Mouse (Mus musculus) ES-Bruce4 (cell line): ENCODE results near the gene Klhl26. TPM values are rescaled to one million over a fixed set of nuclear protein-coding genes. Genes with fewer than 3 reads are reported as not detected.
A peak's percentile ranks its signal among the peaks of the same experiment; 100 is the strongest.

Source experiments
- H3K27ac ChIP-seq: 2 replicates; pipeline ENCODE4 v1.5.1; 2012; ENCODE audit warnings: low read length, inconsistent platforms; ENCODE audit not compliant: insufficient read depth
- H3K27me3 ChIP-seq: 2 replicates; pipeline ENCODE4 v1.6.1; 2012; ENCODE audit warnings: mild to moderate bottlenecking, low read length, inconsistent platforms; ENCODE audit not compliant: control insufficient read depth, poor library complexity, insufficient read depth, severe bottlenecking
- H3K36me3 ChIP-seq: 2 replicates; pipeline ENCODE4 v1.6.1; 2012; ENCODE audit warnings: inconsistent platforms, mild to moderate bottlenecking, low read length, moderate library complexity; ENCODE audit not compliant: control insufficient read depth, poor library complexity, insufficient read depth, severe bottlenecking
- H3K4me1 ChIP-seq: one replicate; pipeline ENCODE4 v1.8.1; 2011; ENCODE audit warnings: low read length; ENCODE audit not compliant: control insufficient read depth, insufficient read depth
- H3K4me3 ChIP-seq: 2 replicates; pipeline ENCODE4 v1.5.1; 2011; ENCODE audit warnings: low read depth, mild to moderate bottlenecking, low read length
- H3K9ac ChIP-seq: 2 replicates; pipeline ENCODE4 v1.6.1; 2012; ENCODE audit warnings: low read depth, mild to moderate bottlenecking, inconsistent platforms; ENCODE audit not compliant: poor library complexity, severe bottlenecking
- H3K9me3 ChIP-seq: replicated peaks from 2 replicates; pipeline ENCODE4 v1.6.1; 2012; ENCODE audit warnings: mild to moderate bottlenecking, low read length, inconsistent platforms; ENCODE audit not compliant: control insufficient read depth, poor library complexity, insufficient read depth, severe bottlenecking
- CTCF ChIP-seq: IDR thresholded peaks from one replicate; pipeline ENCODE4 v1.8.1; 2011; ENCODE audit warnings: low read depth, low read length
- EP300 ChIP-seq: IDR thresholded peaks from 2 replicates; pipeline ENCODE4 v1.6.1; 2011; ENCODE audit warnings: low read depth, low read length; ENCODE audit not compliant: insufficient read depth
- POLR2A ChIP-seq: IDR thresholded peaks from one replicate; pipeline ENCODE4 v1.8.1; 2011; ENCODE audit warnings: low read length; ENCODE audit not compliant: insufficient read depth
- polyA plus RNA-seq: library from polyadenylated mRNA; stranded (reverse); fragments of >200 nt; gene quantifications from 2 replicates; pipeline ENCODE4 v1.2.4, GENCODE M21; 2011; ENCODE audit warnings: low read depth; ENCODE audit not compliant: missing spikeins, insufficient read depth, insufficient read length

The Klhl26 gene
- polyA plus RNA-seq, 1 experiment, result 27.4 TPM

DNA sequence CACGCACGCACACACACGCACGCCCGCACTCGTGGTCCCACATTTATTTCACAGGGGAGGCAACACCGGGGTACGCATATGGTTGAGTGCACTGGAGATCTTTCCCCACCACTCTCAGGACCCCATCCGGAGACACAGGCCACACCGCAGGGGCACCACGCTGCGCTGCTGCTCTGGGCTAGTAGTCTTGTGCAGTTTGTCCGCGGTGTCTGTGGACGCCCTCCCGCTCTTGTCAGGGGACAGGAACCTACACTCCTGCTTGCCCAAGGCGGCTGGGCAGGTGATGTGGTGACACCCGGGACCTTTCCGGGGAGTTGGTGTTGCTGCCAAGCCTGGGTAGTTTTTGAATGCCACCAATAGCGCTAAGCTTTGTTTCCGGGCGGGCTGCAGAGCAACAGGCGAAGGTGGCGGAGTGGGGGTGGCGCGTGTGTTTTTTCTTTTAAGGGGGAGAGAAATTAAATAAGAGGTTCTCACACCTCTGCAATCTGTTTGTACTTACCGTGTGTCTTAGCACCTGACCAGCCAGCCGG, 17.7 kb upstream of the Klhl26 start:
- no peak for TF ChIP-seq CTCF
- no peak for TF ChIP-seq POLR2A
- no peak for TF ChIP-seq EP300
- Histone ChIP-seq H3K9ac (no peak overlapping the region), H3K36me3 (no peaks in the 10 kb centered on the region), H3K4me3 (0 out of 2 replicates have a peak overlapping the region, but pooled peaks have one; percentile 7), H3K9me3 (no peaks in the 10 kb centered on the region), H3K27me3 (peaks cover 44% of the 10 kb centered on the region), H3K27ac (no peak overlapping the region), H3K4me1 (no peaks in the 10 kb centered on the region)

DNA sequence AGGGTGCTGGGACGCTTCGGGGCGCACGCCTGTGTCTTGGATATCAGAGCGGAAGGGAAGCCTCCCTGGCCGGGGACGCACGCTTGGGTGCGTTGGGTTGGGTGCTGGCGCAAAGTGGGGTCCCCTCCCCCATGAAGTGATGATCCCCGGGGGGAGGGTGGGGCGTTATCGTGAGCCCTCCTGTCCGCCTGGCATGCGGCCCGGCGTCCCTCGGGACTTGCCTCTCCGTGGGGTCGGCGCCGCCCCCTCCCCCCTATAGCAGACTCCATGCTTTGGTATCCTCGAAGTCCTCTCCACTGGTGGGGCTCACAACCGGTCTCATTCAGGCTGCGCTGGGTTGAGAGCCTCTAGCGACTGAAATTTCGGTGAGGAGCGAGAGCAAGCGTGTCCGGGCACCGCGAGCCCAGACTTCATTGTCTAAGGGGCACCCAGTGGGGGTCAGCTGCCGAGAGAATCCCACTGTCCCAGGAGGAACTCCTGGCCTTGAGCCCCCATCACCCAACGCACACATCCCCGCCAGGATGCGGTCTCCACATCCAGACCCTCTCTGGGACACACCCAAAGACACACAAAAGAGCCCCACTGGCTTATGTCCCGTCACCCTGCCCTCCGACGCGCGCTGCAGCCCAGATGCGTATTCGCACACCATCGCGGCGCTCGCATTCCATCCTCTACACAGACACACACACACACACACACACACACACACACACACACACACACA, 17.1 kb upstream of the Klhl26 start:
- no peak overlapping the region for H3K27ac ChIP-seq
- H3K27me3 ChIP-seq, result peaks cover 44% of the 10 kb centered on the region
- peaks cover 2% of the 10 kb centered on the region for H3K4me1 ChIP-seq

DNA sequence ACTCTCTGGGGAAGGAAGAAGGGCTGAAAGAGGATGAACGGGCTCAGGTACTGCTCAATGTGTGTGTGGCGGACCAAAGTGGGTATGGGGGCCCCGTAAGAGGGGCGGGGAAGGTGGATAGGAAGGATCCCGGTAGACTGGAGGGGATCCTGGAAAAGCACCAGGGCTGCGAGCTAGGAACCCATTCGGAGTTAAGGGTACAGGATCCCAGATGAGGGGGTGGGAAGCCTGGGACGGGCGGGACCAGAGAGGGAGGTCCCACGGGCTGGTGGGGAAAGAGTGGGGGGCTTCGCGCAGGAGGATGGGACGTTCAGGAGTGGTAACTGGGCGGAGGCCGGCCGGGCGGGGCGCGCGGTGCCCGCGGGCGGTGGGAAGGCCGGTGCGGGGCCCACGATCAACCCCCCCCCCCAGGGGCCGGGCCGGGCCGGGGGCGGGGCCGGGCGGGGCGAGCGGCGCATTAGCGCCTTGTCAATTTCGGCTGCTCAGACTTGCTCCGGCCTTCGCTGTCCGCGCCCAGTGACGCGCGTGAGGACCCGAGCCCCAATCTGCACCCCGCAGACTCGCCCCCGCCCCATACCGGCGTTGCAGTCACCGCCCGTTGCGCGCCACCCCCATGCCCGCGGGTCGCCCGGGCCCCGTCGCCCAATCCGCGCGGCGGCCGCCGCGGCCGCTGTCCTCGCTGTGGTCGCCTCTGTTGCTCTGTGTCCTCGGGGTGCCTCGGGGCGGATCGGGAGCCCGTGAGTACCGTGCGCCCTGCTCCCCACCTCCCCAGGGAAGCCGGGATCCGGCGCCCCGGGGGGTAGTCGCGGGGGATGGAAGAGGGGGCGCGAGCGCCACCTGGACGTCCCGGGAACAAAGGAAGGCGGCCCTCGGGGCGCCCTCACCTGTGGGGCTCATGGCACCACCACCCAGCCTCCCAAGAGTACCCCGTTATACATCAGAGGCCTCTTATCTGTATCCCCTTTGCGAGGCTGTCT, 16.2 kb upstream of the Klhl26 start, which contains the start of gene Crlf1:
Gene Crlf1, plus strand, starts transcription at position 495 of the 977 bp plus-strand sequence.
- Histone ChIP-seq H3K27me3 (peaks cover 46% of the 10 kb centered on the region), H3K9me3 (no peaks in the 10 kb centered on the region), H3K36me3 (no peaks in the 10 kb centered on the region), H3K4me1 (peaks cover 2% of the 10 kb centered on the region), H3K4me3 (peak within 1 kb of the TSS; percentile 33), H3K9ac (peak within 1 kb of the TSS; percentile 56), H3K27ac (no peak within 1 kb of the TSS)
- TF ChIP-seq CTCF (no peak), POLR2A (no peak), EP300 (no peak)

More for the DNA sequence above, 17.1 kb upstream of the Klhl26 start:
- H3K4me3 ChIP-seq, result peak overlapping the region; percentile 15; the same call in 1 of the 2 replicates
- no peak for TF ChIP-seq CTCF
- no peak for TF ChIP-seq EP300
- no peak for TF ChIP-seq POLR2A
- H3K9me3 ChIP-seq, result no peaks in the 10 kb centered on the region
- H3K9ac ChIP-seq, result peak overlapping the region; percentile 56; the same call in 1 of the 2 replicates
- no peaks in the 10 kb centered on the region for H3K36me3 ChIP-seq

DNA sequence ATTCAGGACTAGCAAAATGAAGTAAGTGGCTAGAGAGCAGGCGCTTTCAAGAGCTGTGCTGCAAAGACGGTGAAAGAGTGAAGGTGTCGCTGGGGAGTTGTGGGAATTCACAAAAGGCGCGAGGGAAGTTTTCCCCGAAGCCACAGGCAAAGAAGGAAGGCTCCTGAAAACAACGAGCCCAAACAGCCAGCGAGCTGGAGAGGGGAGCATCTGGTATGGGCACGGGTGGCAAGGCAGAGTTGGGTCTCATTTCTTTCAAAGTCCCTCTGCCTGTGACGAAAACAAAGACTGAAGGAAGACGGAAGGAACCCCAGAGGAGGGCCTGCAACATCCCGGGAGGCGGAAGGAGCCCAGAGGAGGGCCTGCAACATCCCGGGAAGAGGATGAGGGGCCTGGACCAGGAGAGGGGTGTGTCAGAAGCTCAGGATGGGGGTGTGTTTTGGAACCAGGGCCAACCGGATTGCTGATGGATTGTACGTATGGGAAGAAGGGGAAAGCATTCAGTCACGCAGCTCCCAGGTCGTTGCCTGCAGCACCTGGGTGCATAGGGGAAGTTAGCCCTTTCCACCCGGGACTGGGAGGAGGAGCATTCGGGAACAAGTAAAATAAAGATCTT, 14.2 kb upstream of the Klhl26 start:
- no peak for TF ChIP-seq POLR2A
- TF ChIP-seq CTCF, result no peak
- no peak for TF ChIP-seq EP300
- Histone ChIP-seq H3K36me3 (no peaks in the 10 kb centered on the region), H3K27ac (no peak overlapping the region), H3K9me3 (no peaks in the 10 kb centered on the region), H3K4me1 (peaks cover 2% of the 10 kb centered on the region), H3K9ac (no peak overlapping the region), H3K4me3 (no peak overlapping the region), H3K27me3 (peaks cover 50% of the 10 kb centered on the region)

DNA sequence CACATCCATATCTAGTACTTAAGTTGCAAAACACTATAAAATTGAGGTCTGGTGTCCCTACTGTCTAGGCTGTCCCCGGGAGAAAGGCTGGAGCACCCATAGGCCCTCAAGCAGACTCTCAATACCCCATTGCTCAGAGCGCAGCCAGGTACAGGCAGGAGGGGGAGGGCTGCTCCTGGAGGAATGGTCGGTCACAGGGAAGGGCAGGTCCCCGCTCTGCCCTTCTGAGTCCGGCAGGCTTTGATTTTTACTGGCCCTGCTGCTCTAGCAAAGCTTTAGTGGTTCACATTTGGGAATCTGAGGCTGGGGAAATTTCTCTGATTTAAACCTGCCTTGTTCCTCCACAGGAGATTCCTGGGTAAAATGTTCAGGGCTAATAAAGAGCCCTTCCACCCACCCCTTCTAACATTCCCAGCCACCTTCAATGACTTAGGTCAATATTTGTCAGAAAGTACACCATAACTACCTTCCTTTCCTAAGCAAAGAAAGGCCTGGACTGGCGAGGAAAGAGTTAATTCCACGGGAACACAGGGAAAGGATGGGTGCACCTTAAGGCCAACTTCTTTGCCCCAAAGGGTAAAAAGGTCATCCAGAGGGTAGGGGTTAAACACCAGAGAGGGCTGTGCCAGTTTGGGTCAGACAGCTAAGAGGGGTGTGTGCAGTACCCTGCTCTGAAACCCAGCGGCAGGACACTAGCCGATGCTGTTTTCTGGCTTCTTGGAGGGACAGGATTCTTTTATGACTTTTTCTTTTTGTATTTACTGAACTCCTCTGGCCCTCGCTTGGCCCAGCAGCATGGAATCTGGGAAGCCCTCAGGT, 13.5 kb upstream of the Klhl26 start:
- no peaks in the 10 kb centered on the region for H3K9me3 ChIP-seq
- no peak for TF ChIP-seq EP300
- no peak for TF ChIP-seq CTCF
- TF ChIP-seq POLR2A, result no peak
- H3K9ac ChIP-seq, result no peak overlapping the region; the same call in 1 of the 2 replicates
- peak overlapping the region; percentile 2; the same call in 1 of the 2 replicates for H3K4me3 ChIP-seq
- H3K4me1 ChIP-seq, result peaks cover 2% of the 10 kb centered on the region
- H3K36me3 ChIP-seq, result no peaks in the 10 kb centered on the region
- no peak overlapping the region for H3K27ac ChIP-seq
- H3K27me3 ChIP-seq, result peaks cover 46% of the 10 kb centered on the region
